Mouse (Mus musculus) MEL (cell line): ENCODE measurements at regions not wholly inside any gene's neighbourhood (a gene's known extent, or its start where the extent isn't known, plus 50 kb on each side); places are given as distances from the start of the nearest gene placed in this dataset.

ENCODE experiments used
- DNase-seq: peaks from one replicate; pipeline ENCODE4 v3.0.0; 2011; ENCODE audit warnings: low read depth, low spot score
- H3K27ac ChIP-seq: 2 replicates; pipeline ENCODE4 v1.5.1; 2012; ENCODE audit warnings: low read depth, mild to moderate bottlenecking, control low read depth, low read length, moderate library complexity; ENCODE audit not compliant: control insufficient read depth
- H3K27me3 ChIP-seq, 2 experiments: fragments of 150-350 bp in 1 of 2; sonication (generic) in 1 of 2; 2 replicates each; pipeline ENCODE4 v1.6.1; 2012; ENCODE audit warnings: low read length in 2 of 2, mild to moderate bottlenecking in 2 of 2, improper control_type of control experiment in 1 of 2, moderate library complexity in 1 of 2; ENCODE audit not compliant: insufficient read depth in 2 of 2, control insufficient read depth in 1 of 2
- H3K36me3 ChIP-seq, 2 experiments: 2 replicates each; pipeline ENCODE4 v1.6.1; 2012 to 2014; ENCODE audit warnings: low read length in 2 of 2, improper control_type of control experiment in 1 of 2, inconsistent platforms in 1 of 2, mild to moderate bottlenecking in 1 of 2; ENCODE audit not compliant: insufficient read depth in 2 of 2, control insufficient read depth in 1 of 2
- H3K4me1 ChIP-seq, 2 experiments: fragments of 150-350 bp in 1 of 2; sonication (generic) in 1 of 2; 2 replicates each; pipeline ENCODE4 v1.6.1; 2012; ENCODE audit warnings: low read length in 2 of 2, improper control_type of control experiment in 1 of 2, mild to moderate bottlenecking in 1 of 2; ENCODE audit not compliant: insufficient read depth in 2 of 2, control insufficient read depth in 1 of 2
- H3K4me3 ChIP-seq, 2 experiments: fragments of 150-350 bp in 1 of 2; sonication (generic) in 1 of 2; 2 replicates each; pipeline ENCODE4 v1.5.1; 2012; ENCODE audit warnings: low read depth in 2 of 2, low read length in 2 of 2, mild to moderate bottlenecking in 2 of 2, moderate library complexity in 2 of 2, control low read depth in 1 of 2, improper control_type of control experiment in 1 of 2; ENCODE audit not compliant: control insufficient read depth in 1 of 2, insufficient read depth in 1 of 2
- H3K79me2 ChIP-seq: 2 replicates; pipeline ENCODE4 v1.6.1; 2012; ENCODE audit warnings: mild to moderate bottlenecking, low read length, moderate library complexity; ENCODE audit not compliant: control insufficient read depth, poor library complexity, insufficient read depth
- H3K9ac ChIP-seq: 2 replicates; pipeline ENCODE4 v1.6.1; 2012; ENCODE audit warnings: low read depth, mild to moderate bottlenecking, control low read depth, low read length, moderate library complexity; ENCODE audit not compliant: control insufficient read depth, poor library complexity, severe bottlenecking
- H3K9me3 ChIP-seq: fragments of 150-350 bp; sonication (generic); replicated peaks from 2 replicates; pipeline ENCODE4 v1.6.1; 2012; ENCODE audit warnings: mild to moderate bottlenecking, low read length, improper control_type of control experiment, moderate library complexity; ENCODE audit not compliant: insufficient read depth
- BHLHE40 ChIP-seq: IDR thresholded peaks from 2 replicates; pipeline ENCODE4 v1.6.1; 2012; ENCODE audit warnings: low read depth, mild to moderate bottlenecking, inconsistent platforms, low read length, improper control_type of control experiment, borderline replicate concordance
- E2F4 ChIP-seq: IDR thresholded peaks from 2 replicates; pipeline ENCODE4 v1.6.1; 2011; ENCODE audit warnings: low read depth, low read length, improper control_type of control experiment, borderline replicate concordance
- ELF1 ChIP-seq: IDR thresholded peaks from 2 replicates; pipeline ENCODE4 v1.6.1; 2014; ENCODE audit warnings: low read depth, mild to moderate bottlenecking, inconsistent platforms, low read length, improper control_type of control experiment, moderate library complexity
- EP300 ChIP-seq, 2 experiments: IDR thresholded peaks; 2 replicates each; pipeline ENCODE4 v1.6.1; 2011; ENCODE audit warnings: improper control_type of control experiment in 2 of 2, low read length in 2 of 2, low read depth in 1 of 2, mild to moderate bottlenecking in 1 of 2
- GATA1 ChIP-seq: IDR thresholded peaks from 2 replicates; pipeline ENCODE4 v1.6.1; 2011; ENCODE audit warnings: low read depth, low read length, improper control_type of control experiment
- HCFC1 ChIP-seq: IDR thresholded peaks from 2 replicates; pipeline ENCODE4 v1.6.1; 2012; ENCODE audit warnings: low read depth, mild to moderate bottlenecking, inconsistent platforms, low read length, improper control_type of control experiment, moderate library complexity
- JUND ChIP-seq: IDR thresholded peaks from 2 replicates; pipeline ENCODE4 v1.6.1; 2011; ENCODE audit warnings: low read depth, mild to moderate bottlenecking, improper control_type of control experiment, low read length
- MAZ ChIP-seq: IDR thresholded peaks from 2 replicates; pipeline ENCODE4 v1.6.1; 2012; ENCODE audit warnings: low read depth, mild to moderate bottlenecking, inconsistent platforms, low read length, improper control_type of control experiment
- MEF2A ChIP-seq: IDR thresholded peaks from 2 replicates; pipeline ENCODE4 v1.6.1; 2014; ENCODE audit warnings: low read depth, mild to moderate bottlenecking, inconsistent platforms, low read length, improper control_type of control experiment; ENCODE audit not compliant: poor library complexity, insufficient replicate concordance, severe bottlenecking; ENCODE audit errors: extremely low read depth
- MYC ChIP-seq: IDR thresholded peaks from 2 replicates; pipeline ENCODE4 v1.6.1; 2011; ENCODE audit warnings: low read depth, mild to moderate bottlenecking, low read length, improper control_type of control experiment, moderate library complexity
- NELFE ChIP-seq: IDR thresholded peaks from 2 replicates; pipeline ENCODE4 v1.6.1; 2011; ENCODE audit warnings: low read depth, low read length, improper control_type of control experiment
- TAL1 ChIP-seq: IDR thresholded peaks from 2 replicates; pipeline ENCODE4 v1.6.1; 2012; ENCODE audit warnings: mild to moderate bottlenecking, inconsistent platforms, low read length, moderate library complexity, mixed read lengths
- TBP ChIP-seq: IDR thresholded peaks from 2 replicates; pipeline ENCODE4 v1.8.0; 2011; ENCODE audit warnings: low read depth, low read length, improper control_type of control experiment
- UBTF ChIP-seq: IDR thresholded peaks from 2 replicates; pipeline ENCODE4 v1.6.1; 2012; ENCODE audit warnings: low read depth, mild to moderate bottlenecking, inconsistent platforms, low read length, improper control_type of control experiment, moderate library complexity, borderline replicate concordance; ENCODE audit not compliant: insufficient read depth
- USF2 ChIP-seq, 2 experiments: IDR thresholded peaks; 2 replicates each; pipeline ENCODE4 v1.6.1; 2011 to 2012; ENCODE audit warnings: improper control_type of control experiment in 2 of 2, low read length in 2 of 2, borderline replicate concordance in 1 of 2, inconsistent platforms in 1 of 2, low read depth in 1 of 2, mild to moderate bottlenecking in 1 of 2; ENCODE audit not compliant: insufficient read depth in 1 of 2
- ZC3H11A ChIP-seq: IDR thresholded peaks from 2 replicates; pipeline ENCODE4 v1.6.1; 2012; ENCODE audit warnings: low read depth, mild to moderate bottlenecking, inconsistent platforms, low read length, improper control_type of control experiment
- ZNF384 ChIP-seq: IDR thresholded peaks from 2 replicates; pipeline ENCODE4 v1.6.1; 2012; ENCODE audit warnings: low read depth, mild to moderate bottlenecking, inconsistent platforms, low read length, improper control_type of control experiment

GRCm38 (mm10) chr1:120757283-120757821 lies 155.1 kb downstream of the En1 start:
- Histone ChIP-seq H3K27ac (no peak overlapping the region), H3K4me3 (no peak overlapping the region), H3K79me2 (no peaks in the 10 kb centered on the region), H3K9ac (no peak overlapping the region), H3K36me3 (no peaks in the 10 kb centered on the region), H3K27me3 (no peaks in the 10 kb centered on the region; a peak in 1 of 4 replicates), H3K9me3 (no peaks in the 10 kb centered on the region), H3K4me1 (no peaks in the 10 kb centered on the region)
- TF ChIP-seq MAZ (no peak), MYC (no peak), JUND (no peak)
- no peak for DNase-seq

GRCm38 (mm10) chr1:120758172-120758571 lies 156.0 kb downstream of the En1 start:
- TF ChIP-seq TAL1: no peak
- no peak for TF ChIP-seq ZNF384
- no peak for DNase-seq
- H3K27me3 ChIP-seq: no peaks in the 10 kb centered on the region; a peak in 1 of 4 replicates
- no peak overlapping the region for H3K27ac ChIP-seq
- H3K79me2 ChIP-seq: no peaks in the 10 kb centered on the region
- H3K4me3 ChIP-seq: no peak overlapping the region
- no peaks in the 10 kb centered on the region for H3K9me3 ChIP-seq
- no peak overlapping the region for H3K9ac ChIP-seq
- no peaks in the 10 kb centered on the region for H3K36me3 ChIP-seq
- H3K4me1 ChIP-seq: no peaks in the 10 kb centered on the region

DNA sequence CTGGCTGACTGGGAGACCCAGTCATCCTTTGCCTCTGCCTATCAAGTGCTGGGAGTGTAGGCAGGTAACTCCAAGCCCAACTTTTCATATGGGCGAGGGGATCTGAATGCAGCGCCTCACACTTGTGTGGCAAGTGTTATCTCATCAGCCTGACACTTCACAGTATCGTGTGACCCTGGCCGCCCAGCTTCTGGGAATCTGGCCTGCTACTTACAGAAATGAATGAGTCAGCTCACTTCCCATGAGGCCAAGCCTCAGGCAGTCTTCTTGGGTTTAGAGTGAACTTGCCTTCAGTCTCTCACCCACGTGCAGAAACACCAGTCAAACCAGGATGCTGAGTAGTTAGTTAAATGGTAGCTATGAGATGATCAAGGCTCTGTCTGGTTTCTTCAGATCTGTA lies 156.5 kb downstream of the En1 start:
- no peak for TF ChIP-seq BHLHE40
- TF ChIP-seq MYC: no peak
- no peak for TF ChIP-seq UBTF
- no peak for TF ChIP-seq E2F4
- no peak for TF ChIP-seq TBP
- no peak for TF ChIP-seq HCFC1
- no peak for TF ChIP-seq NELFE
- TF ChIP-seq USF2 (IDR thresholded peaks at IDR 0.05; ENCODE audit: borderline replicate concordance in 1 of 2, insufficient read depth in 1 of 2, low read depth in 1 of 2, low read length in 2 of 2): no peak
- no peak for TF ChIP-seq MEF2A
- no peak for TF ChIP-seq ZC3H11A
- no peak for TF ChIP-seq GATA1
- no peak for TF ChIP-seq EP300 (IDR thresholded peaks at IDR 0.05; ENCODE audit: low read depth in 1 of 2, low read length in 2 of 2)
- no peak for TF ChIP-seq ELF1
- no peaks in the 10 kb centered on the region for H3K36me3 ChIP-seq

More for the DNA sequence above, 156.5 kb downstream of the En1 start:
- Histone ChIP-seq H3K79me2 (no peaks in the 10 kb centered on the region), H3K9me3 (no peaks in the 10 kb centered on the region), H3K27ac (no peak overlapping the region), H3K4me1 (no peaks in the 10 kb centered on the region), H3K9ac (no peak overlapping the region), H3K27me3 (no peaks in the 10 kb centered on the region; a peak in 1 of 4 replicates), H3K4me3 (no peak overlapping the region)
- no peak for DNase-seq
